Mouse (Mus musculus): ENCODE data around the gene Ccne1. TPM values are rescaled to one million over a fixed set of nuclear protein-coding genes. Genes with fewer than 3 reads are reported as not detected.
A peak's percentile ranks its signal among the peaks of the same experiment; 100 is the strongest.
"Not testable (repeated sequence)": the region's sequence is repeated elsewhere in the genome, so short reads cannot be mapped to it uniquely, and the experiment has no call there.

Gene Ccne1
- total RNA-seq (2021), result 1 to 10 TPM; 5.9 to 6.1 TPM
- polyA plus RNA-seq (2012; rRNA removed), result 10.3 and 11.9 TPM in 2 replicates
- long read RNA-seq, transcript Ccne1-201 (12 exons, 2,000 nt), result major isoform, 5 of 7 reads
- long read RNA-seq, partial matches to known transcripts, result 1 of 7 reads
- long read RNA-seq, other reads (novel, unspliced or antisense), result 1 of 7 reads

DNA sequence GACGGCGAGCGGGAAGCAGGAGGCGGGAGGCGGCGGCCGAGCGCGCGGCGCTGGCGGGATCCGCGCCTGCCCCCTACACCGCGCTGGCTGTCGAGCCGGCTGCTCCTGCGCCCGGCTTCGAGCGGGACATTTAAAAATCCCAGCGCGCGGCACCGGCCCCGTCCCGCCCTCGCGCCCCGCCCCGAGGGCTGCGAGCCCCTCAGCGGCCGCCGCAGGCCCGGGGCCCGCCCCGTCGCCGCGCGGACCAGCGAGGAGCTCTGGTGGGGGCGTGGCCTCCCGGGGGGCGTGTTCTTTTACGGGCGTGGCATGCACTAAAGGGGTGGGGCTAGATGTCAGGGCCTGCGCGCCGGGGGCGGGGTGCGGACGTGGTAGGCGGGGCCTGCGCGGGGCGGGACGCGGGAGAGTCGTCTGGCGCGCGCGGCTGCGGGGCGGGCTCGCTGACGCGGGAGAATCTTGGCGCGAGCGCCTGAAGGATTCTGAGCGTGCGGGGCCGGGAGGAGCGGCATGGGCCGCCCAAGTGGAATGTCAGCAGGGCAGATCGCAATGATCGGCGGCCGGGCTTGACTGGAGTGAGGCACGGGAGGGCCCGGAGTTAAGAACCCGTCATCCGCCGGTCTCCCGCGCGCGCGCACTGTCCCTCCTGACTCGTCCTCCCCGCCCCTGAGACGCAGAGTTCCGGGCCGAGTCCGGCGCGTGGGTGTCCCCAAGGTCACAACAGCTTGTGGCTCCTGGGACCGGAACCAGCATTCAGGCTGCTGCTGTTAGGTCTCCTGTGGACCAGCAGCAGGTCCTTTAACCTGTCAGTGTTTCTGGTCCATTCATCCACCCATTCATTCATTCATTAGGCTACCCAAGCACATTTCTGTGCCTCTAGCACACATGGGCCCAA, at the start of gene Ccne1:
Gene Ccne1 (minus strand): TSS at position 164 of the 889 bp plus-strand sequence.
- peak; percentile 100 for DNase-seq

- DNase-seq, result no peak
These were observed 48.5 kb upstream of the Ccne1 start for GRCm38 (mm10) chr7:38155829-38156228.

GRCm38 (mm10) chr7:38152571-38152970, 45.2 kb upstream of the Ccne1 start:
- DNase-seq, result no peak

GRCm38 (mm10) chr7:38151706-38152312, 44.5 kb upstream of the Ccne1 start:
- no peak for DNase-seq

DNA sequence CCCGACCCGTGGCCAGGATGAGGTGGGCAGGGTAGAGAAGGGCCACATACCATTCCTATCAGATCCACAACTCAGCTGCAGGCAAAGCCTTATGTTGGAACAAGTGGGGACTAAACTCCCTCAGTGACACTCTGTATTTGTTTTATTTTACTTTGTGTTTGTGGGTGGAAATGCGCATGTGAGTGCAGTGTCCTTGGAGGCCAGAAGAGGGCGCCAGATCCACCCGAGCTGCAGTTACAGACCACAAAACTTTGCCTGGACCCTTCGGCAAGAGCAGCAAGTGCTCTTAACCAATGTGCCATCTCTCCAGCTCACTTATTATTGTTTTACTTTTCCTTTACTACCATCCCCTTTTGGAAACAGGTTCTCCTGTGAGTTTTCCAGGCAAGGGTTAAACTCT, 40.1 kb upstream of the Ccne1 start:
- no peak for DNase-seq

DNA sequence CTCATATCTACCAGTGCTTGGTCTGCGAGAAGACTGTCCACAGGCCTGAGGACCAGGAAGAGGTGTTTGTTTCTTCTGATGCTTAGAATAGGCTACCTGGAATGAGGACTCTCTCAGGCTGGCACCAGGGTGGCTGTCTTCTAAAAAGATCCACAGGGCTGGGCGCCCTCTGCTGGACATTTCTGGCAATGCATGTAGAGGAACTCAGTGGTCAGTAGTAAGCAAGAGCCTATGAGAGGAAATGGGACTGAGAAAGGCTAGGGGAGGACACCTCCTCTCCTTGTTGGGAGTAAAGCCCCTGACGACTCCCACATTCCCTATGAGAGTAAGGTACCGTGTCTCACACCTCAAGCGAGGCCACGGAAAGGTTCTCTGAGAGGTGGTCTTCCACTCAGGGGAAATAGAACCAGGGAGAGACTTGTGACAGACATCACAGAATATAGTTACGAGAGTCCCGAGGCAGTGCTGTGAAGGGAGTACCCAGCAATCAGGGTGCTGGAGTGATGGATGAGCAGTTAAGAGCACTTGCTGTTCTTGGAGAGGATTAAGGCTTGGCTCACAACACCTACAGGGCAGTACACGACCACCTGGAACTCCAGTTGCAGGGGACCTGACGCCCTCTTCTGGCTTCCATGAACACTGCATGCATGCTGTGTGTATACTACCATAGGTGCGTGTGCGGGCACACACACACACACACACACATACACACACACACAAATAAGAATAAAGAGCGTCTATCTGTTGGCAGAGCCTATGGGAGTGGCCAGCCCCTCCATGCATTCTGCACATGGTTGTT, 34.6 kb upstream of the Ccne1 start:
- peak; percentile 71 for DNase-seq

DNA sequence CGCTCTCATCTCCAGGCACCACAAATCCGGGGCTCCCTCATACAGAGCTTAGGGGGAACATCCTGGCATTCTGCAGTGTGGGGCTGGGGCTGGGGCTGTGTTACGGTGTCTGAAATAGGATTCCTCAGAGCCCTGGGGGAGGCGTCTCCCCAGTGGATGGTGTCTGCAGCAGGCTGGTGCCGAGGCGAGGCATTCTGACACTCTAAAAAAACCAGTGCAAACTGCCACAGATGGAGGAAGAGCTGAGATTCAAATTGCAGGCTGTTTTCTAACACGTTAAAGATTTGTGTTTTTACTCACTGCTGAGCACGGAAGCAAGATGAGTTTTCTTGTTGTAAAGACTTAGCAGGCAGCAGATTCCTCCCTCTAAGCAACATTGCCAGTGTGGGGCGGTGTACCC, 33.0 kb upstream of the Ccne1 start:
- no peak for DNase-seq

- no peak for DNase-seq
These were observed 27.1 kb upstream of the Ccne1 start for GRCm38 (mm10) chr7:38134471-38134870.

GRCm38 (mm10) chr7:38131186-38131585, 23.9 kb upstream of the Ccne1 start:
- peak; percentile 12 for DNase-seq

GRCm38 (mm10) chr7:38129986-38130729, 22.8 kb upstream of the Ccne1 start:
- DNase-seq, result no peak

- no peak for DNase-seq
These were observed 22.2 kb upstream of the Ccne1 start for GRCm38 (mm10) chr7:38129491-38129890.

DNA sequence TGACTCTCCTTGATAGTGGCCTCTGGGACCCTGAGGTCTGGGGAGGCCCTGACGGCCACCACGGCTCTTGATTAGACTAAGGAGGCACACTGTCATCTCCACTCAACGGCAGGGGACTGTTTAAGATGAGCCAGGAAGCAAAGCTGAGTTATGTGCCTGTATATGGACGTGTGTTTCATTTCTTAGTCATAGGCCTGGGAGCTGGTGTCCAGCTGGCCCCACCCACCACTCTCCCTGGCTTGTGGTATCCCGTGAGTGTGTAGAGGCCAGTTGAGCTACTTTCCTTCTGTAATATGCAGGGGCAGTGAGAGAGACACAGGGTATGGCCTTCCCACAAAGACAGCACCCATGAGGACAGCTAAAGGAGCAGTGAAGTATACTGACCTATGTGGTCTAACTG, 20.9 kb upstream of the Ccne1 start:
- not testable (repeated sequence) for DNase-seq

DNA sequence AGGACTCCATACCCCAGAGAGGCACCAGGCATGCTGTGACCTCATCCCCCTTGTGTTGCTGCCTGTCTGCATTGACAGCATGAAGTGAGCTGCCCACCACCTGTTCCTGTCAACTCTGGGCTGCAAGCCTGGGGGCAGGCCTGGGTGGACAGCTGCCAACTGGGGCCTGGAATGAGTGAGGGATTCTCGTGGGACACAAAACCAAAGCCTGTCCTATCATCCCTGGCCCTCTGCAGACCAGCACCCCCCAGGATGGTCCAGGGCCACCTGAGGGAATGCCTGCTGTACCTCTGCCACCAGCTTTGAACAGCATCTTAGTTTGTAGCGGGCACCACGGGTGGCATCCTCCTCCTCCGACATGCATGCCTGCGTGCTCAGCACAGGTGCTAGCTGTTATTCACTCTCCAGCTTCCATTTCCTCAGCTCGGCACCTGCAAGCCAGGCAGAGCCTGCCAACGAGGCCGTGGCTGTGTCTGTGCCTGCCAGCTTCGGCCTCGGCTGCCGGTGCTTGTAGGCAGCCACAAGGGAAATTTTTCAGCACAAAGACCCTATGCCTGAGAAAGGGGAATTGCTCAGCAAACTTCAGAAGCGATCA, 18.3 kb upstream of the Ccne1 start:
- DNase-seq, result no peak

DNA sequence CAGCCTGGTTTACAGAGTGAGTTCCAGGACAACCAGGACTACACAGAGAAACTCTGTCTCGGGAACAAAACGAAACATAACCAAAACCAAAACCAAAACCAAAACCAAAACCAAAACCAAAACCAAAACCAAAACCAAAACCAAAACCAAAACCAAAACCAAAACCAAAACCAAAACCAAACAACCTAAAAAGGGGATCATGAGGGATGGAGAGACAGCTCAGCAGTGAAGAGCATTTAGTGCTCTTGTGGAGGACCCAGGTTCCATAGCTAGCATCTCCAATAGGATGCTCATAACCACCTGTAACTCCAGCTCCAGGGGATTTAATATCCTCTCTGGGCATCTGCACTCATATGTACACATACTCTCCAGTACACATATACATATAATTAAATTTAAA, 16.8 kb upstream of the Ccne1 start:
- not testable (repeated sequence) for DNase-seq

- DNase-seq, result no peak
These were observed 11.3 kb upstream of the Ccne1 start for GRCm38 (mm10) chr7:38118594-38118993.

GRCm38 (mm10) chr7:38112451-38112850, 5.1 kb upstream of the Ccne1 start:
- DNase-seq, result no peak

- DNase-seq, result peak; percentile 39
These were observed 4.7 kb upstream of the Ccne1 start for GRCm38 (mm10) chr7:38111996-38112395.

DNA sequence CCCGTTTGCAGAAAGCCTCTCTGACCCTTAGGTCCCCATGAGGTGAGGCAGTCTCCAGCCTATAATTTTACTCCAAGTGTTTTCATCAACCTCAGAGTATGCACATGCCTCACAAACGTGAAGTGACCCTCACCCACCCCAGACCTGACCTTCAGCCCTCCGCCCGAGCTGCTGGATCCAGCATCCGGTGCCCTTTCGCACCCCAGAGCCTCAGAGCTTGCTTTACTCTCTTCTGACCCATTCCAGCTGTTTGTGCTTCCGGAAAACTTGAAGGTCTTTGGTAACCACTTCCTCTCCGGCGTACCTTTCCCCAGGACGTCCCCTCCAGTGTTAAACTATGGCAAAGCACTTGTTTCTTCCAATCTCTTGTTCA, 912 bp upstream of the Ccne1 start:
- DNase-seq, result no peak

DNA sequence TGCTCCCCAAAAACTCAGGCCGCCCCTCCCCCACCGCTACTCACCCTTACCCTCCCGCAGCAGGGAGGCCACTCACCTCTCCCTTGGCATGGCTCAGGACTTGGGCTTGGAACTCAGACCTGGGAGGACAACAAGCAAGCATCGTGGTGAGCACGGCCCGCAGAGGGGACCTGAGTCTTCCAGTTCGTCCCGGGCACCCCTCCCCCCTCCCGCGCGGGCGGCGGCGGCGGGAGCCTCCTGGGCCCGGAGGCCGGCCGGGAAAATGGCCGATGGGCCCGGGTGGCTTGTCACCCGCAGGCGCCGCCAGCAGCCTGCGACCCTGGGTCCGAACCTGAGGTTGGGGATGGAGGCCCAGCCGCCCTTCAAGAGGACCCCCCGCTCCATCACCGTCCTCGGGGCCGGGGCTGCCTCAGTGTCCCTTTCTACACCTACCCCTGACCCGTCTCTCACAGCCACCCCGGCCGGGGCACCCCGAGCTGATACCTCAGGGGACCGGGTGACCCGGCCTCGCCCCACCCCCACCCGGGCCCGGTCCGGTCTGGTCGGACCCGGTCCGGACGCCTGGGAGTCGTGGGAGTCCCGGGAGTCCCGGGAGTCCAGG, 523 bp downstream of the Ccne1 start:
- DNase-seq, result peak; percentile 46

DNA sequence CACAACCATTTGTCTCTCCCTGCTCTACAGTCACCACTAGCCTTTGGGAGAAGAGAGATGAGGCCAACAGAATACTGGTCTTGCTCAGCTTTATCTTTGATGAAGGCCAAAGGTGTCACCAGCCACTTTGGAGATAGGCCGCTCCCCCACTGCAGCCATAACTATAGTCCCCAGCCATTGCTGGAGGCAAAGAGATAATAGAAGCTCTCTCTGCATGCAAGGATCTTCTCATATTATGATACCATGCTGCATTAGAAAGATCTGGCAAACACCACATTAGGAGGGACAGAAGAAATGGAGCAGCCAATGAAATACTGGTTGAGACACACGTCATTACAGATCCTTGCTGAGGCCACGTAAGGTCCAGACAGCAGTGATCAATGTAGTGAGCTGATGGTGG, 2.0 kb downstream of the Ccne1 start:
- DNase-seq, result no peak

GRCm38 (mm10) chr7:38104097-38104496, 3.2 kb downstream of the Ccne1 start:
- no peak for DNase-seq
